Mouse (Mus musculus): ENCODE results near the gene Gsdmc4. TPM values are rescaled to one million over a fixed set of nuclear protein-coding genes. Genes with fewer than 3 reads are reported as not detected.
"Not testable (repeated sequence)": the region's sequence is repeated elsewhere in the genome, so short reads cannot be mapped to it uniquely, and the experiment has no call there.

Gsdmc4 gene
- polyA plus RNA-seq, 1 experiment from 2014 or later: 0.08 TPM

DNA sequence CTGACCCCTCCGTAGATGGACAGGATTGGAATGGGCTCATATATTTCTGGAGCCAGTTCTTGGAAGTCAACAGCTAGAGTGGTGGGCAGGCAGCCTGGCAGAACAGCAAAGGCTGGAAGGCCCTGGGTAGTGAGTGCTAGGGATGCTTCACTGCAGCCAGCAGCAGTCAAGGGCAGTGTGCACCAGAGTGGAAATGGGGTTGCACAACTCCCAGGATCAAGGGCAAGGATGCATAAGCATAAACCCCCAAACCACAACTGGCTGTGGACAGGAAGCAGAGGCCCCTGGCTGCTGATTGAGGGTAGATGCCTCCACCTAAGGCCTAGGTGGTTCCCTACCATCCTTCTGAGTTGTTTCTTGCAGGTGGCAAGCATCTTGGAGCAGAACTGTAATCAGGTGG lies 12.4 kb upstream of the Gsdmc4 start:
- H3K9me3 ChIP-seq (ENCODE audit: control insufficient read depth, low read length): no peaks in the 10 kb centered on the region
- H3K9ac ChIP-seq (ENCODE audit: low read depth, low read length): no peak overlapping the region
- H3K27ac ChIP-seq (ENCODE audit: low read depth, low read length): no peak overlapping the region
- no peak overlapping the region for H3K4me3 ChIP-seq (ENCODE audit: low read length)
- no peaks in the 10 kb centered on the region for H3K4me1 ChIP-seq (ENCODE audit: control insufficient read depth, insufficient read depth, low read depth, low read length)
- no peaks in the 10 kb centered on the region for H3K27me3 ChIP-seq (replicated peaks; ENCODE audit: control insufficient read depth, insufficient read depth, low read length)
- H3K36me3 ChIP-seq (ENCODE audit: control insufficient read depth, insufficient read depth, low read length): 0 out of 2 replicates have a peak, but pooled peaks cover 3% of the 10 kb centered on the region
- no peak overlapping the region for H3K4me2 ChIP-seq (ENCODE audit: low read length)
- WGBS: 95% methylated on average over 1 of the region's 1 CpGs
- 0 out of 2 replicates have a peak, but pooled peaks have one; percentile 14 for ATAC-seq

DNA sequence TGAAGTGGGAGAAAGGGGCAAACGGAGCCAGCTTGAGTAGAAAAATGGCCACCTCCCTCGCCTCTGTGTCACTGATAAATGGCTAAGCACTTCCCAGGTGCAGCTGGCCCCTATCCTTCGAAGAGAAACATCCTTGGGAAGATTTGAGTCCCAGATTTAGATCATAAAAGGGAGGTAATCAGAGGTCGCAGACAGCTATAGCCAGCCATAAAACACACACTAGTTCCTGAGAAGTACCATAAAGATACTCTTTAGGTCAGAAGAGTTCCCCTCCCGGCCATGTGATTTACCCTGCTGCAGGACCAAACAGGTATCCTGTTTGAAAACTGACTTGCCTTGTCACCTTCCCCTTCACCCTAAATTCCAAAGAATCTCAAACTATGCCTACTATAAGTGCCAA lies 9.5 kb upstream of the Gsdmc4 start:
- WGBS: 88% methylated on average over 2 of the region's 5 CpGs
- ATAC-seq: not testable (repeated sequence)

DNA sequence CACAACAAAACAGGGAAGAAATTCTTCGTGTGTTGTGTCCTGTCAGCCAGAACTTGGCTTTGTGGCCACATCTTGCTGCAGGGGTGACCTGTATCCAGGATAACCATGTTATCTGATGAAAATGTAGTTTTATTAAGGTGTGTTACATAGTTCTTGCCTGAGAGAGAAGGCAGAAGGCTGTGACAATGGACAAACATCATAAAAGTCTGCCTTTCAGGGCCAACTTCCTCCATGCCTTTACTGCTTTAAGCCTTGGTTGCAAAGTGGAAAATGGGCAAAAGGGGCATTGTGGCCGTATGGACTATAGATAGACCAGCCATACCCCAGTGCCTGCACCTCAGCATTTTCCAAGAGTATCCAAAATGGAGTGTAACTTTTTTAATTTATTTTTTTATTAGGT lies 7.6 kb upstream of the Gsdmc4 start:
- not testable (repeated sequence) for H3K9me3 ChIP-seq (ENCODE audit: control insufficient read depth, low read length); H3K4me3 ChIP-seq (ENCODE audit: low read length); H3K27me3 ChIP-seq (replicated peaks; ENCODE audit: control insufficient read depth, insufficient read depth, low read length); ATAC-seq; H3K4me1 ChIP-seq (ENCODE audit: control insufficient read depth, insufficient read depth, low read depth, low read length); H3K9ac ChIP-seq (ENCODE audit: low read depth, low read length); H3K36me3 ChIP-seq (ENCODE audit: control insufficient read depth, insufficient read depth, low read length); H3K4me2 ChIP-seq (ENCODE audit: low read length); H3K27ac ChIP-seq (ENCODE audit: low read depth, low read length)
- 64% methylated on average over 1 of the region's 2 CpGs for WGBS

More for the DNA sequence above, 9.5 kb upstream of the Gsdmc4 start:
- H3K9me3 ChIP-seq (ENCODE audit: control insufficient read depth, low read length); H3K9ac ChIP-seq (ENCODE audit: low read depth, low read length); H3K27ac ChIP-seq (ENCODE audit: low read depth, low read length); H3K27me3 ChIP-seq (replicated peaks; ENCODE audit: control insufficient read depth, insufficient read depth, low read length); H3K4me3 ChIP-seq (ENCODE audit: low read length); H3K4me2 ChIP-seq (ENCODE audit: low read length); H3K4me1 ChIP-seq (ENCODE audit: control insufficient read depth, insufficient read depth, low read depth, low read length); H3K36me3 ChIP-seq (ENCODE audit: control insufficient read depth, insufficient read depth, low read length): not testable (repeated sequence)

DNA sequence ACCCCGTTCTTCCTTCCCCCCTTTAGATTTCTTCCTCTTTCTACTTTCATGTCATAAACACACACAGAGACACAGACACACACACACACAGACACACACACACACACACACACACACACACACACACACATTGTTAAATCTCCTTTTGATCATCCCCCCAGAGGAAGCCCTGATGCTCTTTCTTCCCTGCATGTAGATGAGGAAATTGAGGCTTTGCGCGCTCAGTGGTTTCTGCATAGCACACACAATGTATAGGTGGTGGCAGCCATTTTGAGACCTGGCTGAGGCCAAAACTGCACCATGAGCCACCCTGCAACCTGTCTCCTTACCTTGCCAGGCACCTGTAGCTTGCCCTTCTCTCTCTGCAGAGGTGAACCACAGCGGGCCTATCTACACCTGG lies 4.5 kb upstream of the Gsdmc4 start:
- not testable (repeated sequence) for H3K9me3 ChIP-seq (ENCODE audit: control insufficient read depth, low read length); ATAC-seq; H3K4me3 ChIP-seq (ENCODE audit: low read length); H3K4me1 ChIP-seq (ENCODE audit: control insufficient read depth, insufficient read depth, low read depth, low read length); H3K36me3 ChIP-seq (ENCODE audit: control insufficient read depth, insufficient read depth, low read length); H3K27me3 ChIP-seq (replicated peaks; ENCODE audit: control insufficient read depth, insufficient read depth, low read length); H3K4me2 ChIP-seq (ENCODE audit: low read length); H3K9ac ChIP-seq (ENCODE audit: low read depth, low read length); H3K27ac ChIP-seq (ENCODE audit: low read depth, low read length)
- WGBS: 87% methylated on average over 3 of the region's 4 CpGs

DNA sequence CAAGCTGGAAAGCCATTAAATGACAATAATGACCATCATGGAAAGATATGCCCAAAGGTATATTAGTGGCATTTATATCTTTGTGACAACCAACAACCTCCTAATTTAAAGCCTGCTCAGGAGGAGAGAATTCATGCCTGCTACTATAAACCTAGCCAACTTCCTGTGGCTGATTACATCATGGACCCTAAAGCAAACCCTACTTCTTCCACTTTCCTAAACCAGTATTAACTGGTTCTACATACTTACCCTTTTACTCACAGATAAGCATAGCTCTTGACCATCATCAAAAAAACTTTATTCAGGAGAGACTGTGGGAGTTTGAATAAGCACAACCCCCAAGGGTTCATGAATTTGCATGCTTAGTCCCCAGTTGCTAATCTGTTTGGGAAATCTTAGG lies 2.2 kb downstream of the Gsdmc4 start:
- not testable (repeated sequence) for H3K4me3 ChIP-seq (ENCODE audit: low read length); ATAC-seq; H3K4me1 ChIP-seq (ENCODE audit: control insufficient read depth, insufficient read depth, low read depth, low read length); H3K9ac ChIP-seq (ENCODE audit: low read depth, low read length); H3K27ac ChIP-seq (ENCODE audit: low read depth, low read length); H3K4me2 ChIP-seq (ENCODE audit: low read length); H3K36me3 ChIP-seq (ENCODE audit: control insufficient read depth, insufficient read depth, low read length); H3K27me3 ChIP-seq (replicated peaks; ENCODE audit: control insufficient read depth, insufficient read depth, low read length); H3K9me3 ChIP-seq (ENCODE audit: control insufficient read depth, low read length)

DNA sequence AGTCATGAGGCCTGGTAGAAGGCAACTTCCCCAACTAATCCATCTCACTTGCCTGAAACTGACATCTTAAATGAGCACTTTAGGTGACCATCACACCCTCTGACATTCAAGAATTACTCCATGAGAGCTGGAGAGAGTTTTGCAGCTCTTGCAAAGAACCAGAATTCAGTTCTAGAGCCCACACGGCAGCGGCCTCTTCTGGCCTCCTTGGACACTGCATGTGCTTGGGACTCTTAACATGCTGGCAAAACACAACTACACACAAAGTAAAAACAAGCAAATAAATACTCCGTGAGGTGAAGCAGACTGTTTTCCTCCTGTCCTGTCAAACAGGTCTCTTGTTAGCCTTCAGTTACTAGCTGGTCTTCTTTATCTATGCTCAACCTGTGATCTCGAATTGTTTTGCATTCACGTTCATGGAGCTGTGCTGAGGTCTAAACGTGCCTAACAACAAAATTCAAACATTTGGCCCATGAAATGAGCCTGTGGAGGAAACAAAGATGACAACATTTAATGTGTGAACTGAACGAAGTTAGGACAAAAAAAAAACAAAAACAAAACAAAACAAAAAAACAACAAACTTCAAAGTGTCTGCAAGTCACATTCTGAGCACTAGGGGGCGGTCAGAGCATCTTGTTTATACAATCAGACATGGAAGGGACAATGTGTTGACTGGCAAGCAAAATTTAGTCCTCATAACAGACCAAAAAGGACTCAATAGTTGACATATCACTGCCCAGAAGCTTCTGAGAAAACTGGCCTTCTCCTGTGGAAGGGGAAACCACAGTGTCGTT lies 16.3 kb downstream of the Gsdmc4 start:
- not testable (repeated sequence) for H3K9me3 ChIP-seq (ENCODE audit: control insufficient read depth, low read length); H3K36me3 ChIP-seq (ENCODE audit: control insufficient read depth, insufficient read depth, low read length); ATAC-seq; H3K4me1 ChIP-seq (ENCODE audit: control insufficient read depth, insufficient read depth, low read depth, low read length); H3K4me3 ChIP-seq (ENCODE audit: low read length); H3K27me3 ChIP-seq (replicated peaks; ENCODE audit: control insufficient read depth, insufficient read depth, low read length); H3K9ac ChIP-seq (ENCODE audit: low read depth, low read length); H3K27ac ChIP-seq (ENCODE audit: low read depth, low read length); H3K4me2 ChIP-seq (ENCODE audit: low read length)
- WGBS: 39% methylated on average over 9 of the region's 9 CpGs

DNA sequence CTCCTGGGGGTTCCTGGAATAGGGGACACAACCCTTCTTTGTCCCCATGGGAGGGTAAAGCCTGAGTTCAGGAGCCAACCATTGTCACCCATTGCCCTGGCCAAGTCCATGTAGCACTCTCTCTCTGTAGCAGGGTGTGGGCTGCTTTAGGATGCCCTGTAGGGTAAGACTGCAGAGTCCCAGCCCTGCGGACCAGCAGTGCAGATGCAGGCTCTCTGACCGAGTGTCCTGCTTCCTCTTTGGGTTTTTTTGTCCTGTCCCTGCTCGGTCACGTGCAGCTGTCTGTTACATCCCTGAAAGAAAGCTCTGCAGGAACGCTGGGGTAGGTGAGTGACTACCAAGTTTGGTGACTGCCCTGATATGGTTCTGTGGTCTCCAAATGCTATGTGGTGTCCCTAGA lies 23.7 kb downstream of the Gsdmc4 start:
- WGBS: 72% methylated on average over 3 of the region's 5 CpGs

DNA sequence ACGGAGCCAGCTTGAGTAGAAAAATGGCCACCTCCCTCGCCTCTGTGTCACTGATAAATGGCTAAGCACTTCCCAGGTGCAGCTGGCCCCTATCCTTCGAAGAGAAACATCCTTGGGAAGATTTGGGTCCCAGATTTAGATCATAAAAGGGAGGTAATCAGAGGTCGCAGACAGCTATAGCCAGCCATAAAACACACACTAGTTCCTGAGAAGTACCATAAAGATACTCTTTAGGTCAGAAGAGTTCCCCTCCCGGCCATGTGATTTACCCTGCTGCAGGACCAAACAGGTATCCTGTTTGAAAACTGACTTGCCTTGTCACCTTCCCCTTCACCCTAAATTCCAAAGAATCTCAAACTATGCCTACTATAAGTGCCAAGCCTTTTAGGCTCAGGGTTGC lies 24.1 kb downstream of the Gsdmc4 start:
- no CpG with 5 or more reads among the region's 5 CpGs for WGBS
- not testable (repeated sequence) for H3K4me3 ChIP-seq (ENCODE audit: low read length); ATAC-seq; H3K36me3 ChIP-seq (ENCODE audit: control insufficient read depth, insufficient read depth, low read length); H3K27me3 ChIP-seq (replicated peaks; ENCODE audit: control insufficient read depth, insufficient read depth, low read length); H3K9me3 ChIP-seq (ENCODE audit: control insufficient read depth, low read length); H3K9ac ChIP-seq (ENCODE audit: low read depth, low read length); H3K4me1 ChIP-seq (ENCODE audit: control insufficient read depth, insufficient read depth, low read depth, low read length); H3K27ac ChIP-seq (ENCODE audit: low read depth, low read length); H3K4me2 ChIP-seq (ENCODE audit: low read length)

More for the DNA sequence above, 23.7 kb downstream of the Gsdmc4 start:
- not testable (repeated sequence) for H3K36me3 ChIP-seq (ENCODE audit: control insufficient read depth, insufficient read depth, low read length); H3K27me3 ChIP-seq (replicated peaks; ENCODE audit: control insufficient read depth, insufficient read depth, low read length); H3K4me2 ChIP-seq (ENCODE audit: low read length); H3K4me1 ChIP-seq (ENCODE audit: control insufficient read depth, insufficient read depth, low read depth, low read length); ATAC-seq; H3K9me3 ChIP-seq (ENCODE audit: control insufficient read depth, low read length); H3K27ac ChIP-seq (ENCODE audit: low read depth, low read length); H3K9ac ChIP-seq (ENCODE audit: low read depth, low read length); H3K4me3 ChIP-seq (ENCODE audit: low read length)

DNA sequence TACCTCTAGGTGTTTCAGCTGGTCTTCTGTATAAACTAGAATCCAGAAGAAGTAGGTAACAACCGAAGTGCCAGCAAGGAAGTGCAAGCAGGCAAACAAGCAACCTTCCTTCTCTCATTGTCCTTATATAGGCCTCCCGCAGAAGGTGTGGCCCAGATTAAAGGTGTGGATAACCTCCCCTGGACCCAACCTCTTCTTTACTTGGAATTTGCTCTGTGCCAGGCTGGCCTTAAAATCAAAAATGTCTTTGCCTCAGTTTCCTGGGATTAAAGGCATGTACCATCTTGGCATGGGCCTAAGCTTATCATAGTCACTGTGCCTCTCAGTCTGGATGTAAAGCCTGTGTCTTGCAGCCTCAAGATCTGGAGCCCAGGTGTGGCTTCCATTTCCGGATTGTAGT lies 33.6 kb downstream of the Gsdmc4 start, which contains the start of gene Gsdmc3:
Gene Gsdmc3 (minus strand): TSS at position 101 of the 400 bp plus-strand sequence.
- not testable (repeated sequence) for H3K4me1 ChIP-seq (ENCODE audit: control insufficient read depth, insufficient read depth, low read depth, low read length); ATAC-seq; H3K9ac ChIP-seq (ENCODE audit: low read depth, low read length); H3K27me3 ChIP-seq (replicated peaks; ENCODE audit: control insufficient read depth, insufficient read depth, low read length); H3K36me3 ChIP-seq (ENCODE audit: control insufficient read depth, insufficient read depth, low read length); H3K9me3 ChIP-seq (ENCODE audit: control insufficient read depth, low read length); H3K27ac ChIP-seq (ENCODE audit: low read depth, low read length); H3K4me3 ChIP-seq (ENCODE audit: low read length); H3K4me2 ChIP-seq (ENCODE audit: low read length)
- 94% methylated on average over 1 of the region's 3 CpGs for WGBS
